Mouse (Mus musculus) megakaryocyte, embryonic 14.5 days (primary cell): ENCODE results near the gene Zc3h15.

Experiments used
- FLI1 ChIP-seq: IDR thresholded peaks from 2 replicates; pipeline ENCODE4 v1.6.1; 2012; ENCODE audit warnings: low read length, inconsistent platforms, mixed read lengths
- GATA1 ChIP-seq: IDR thresholded peaks from 3 replicates; pipeline ENCODE4 v1.6.1; 2012; ENCODE audit warnings: mixed read lengths, low read length, inconsistent platforms, borderline replicate concordance

GRCm38 (mm10) chr2:83622792-83623191, 21.4 kb upstream of the Zc3h15 start:
- TF ChIP-seq GATA1 (no peak), FLI1 (no peak)
